ENCODE assay signal across 8 mouse cellular contexts in genomic region chr3:115815168-115815567, GRCm38 (mm10).
DNase-seq lines count a peak whose midpoint lies in the region; ATAC-seq lines count a peak whose summit lies in the region.

No protein-coding gene starts in this region.

- peaks cover 11% of the 10 kb centered on the region for H3K4me1 ChIP-seq in lung, embryonic 16.5 days (replicated peaks; ENCODE audit: control insufficient read depth, insufficient read depth, low read length)

- WGBS in lung, embryonic 16.5 days: 7% methylated on average over 4 of the region's 4 CpGs

- intact Hi-C loops in left cerebral cortex, postnatal 4 days (cut with DNase I): no loop called here

- ATAC-seq in activated CD4-positive, CD25-positive, alpha-beta regulatory T cell, adult 4 months: peak; percentile 0
- peak; percentile 56 for ATAC-seq in lung, embryonic 16.5 days (ENCODE audit: low read depth)

- peak overlapping the region; percentile 88 for H3K27ac ChIP-seq in lung, embryonic 16.5 days (ENCODE audit: low read length)

- H3K9ac ChIP-seq in lung, embryonic 16.5 days (ENCODE audit: low read length): no peak overlapping the region

- DNase-seq in 416B (ENCODE audit: low read depth) (peak; percentile 89), adipocyte (ENCODE audit: low spot score) (no peak)
- DNase-seq in heart, postnatal 4 days: peak; percentile 48
- no peak for DNase-seq in left cerebral cortex, postnatal 4 days
- DNase-seq in urinary bladder, postnatal 14 days (ENCODE audit: low spot score): no peak
- no peak for DNase-seq in layer of hippocampus, adult 9-11 months

- no peaks in the 10 kb centered on the region for H3K9me3 ChIP-seq in lung, embryonic 16.5 days (ENCODE audit: control insufficient read depth, low read length)

- peak overlapping the region; percentile 36; the same call in 1 of the 2 replicates for H3K4me2 ChIP-seq in lung, embryonic 16.5 days (ENCODE audit: low read depth, low read length)

- no peak overlapping the region for H3K4me3 ChIP-seq in lung, embryonic 16.5 days (ENCODE audit: low read length)

- no peaks in the 10 kb centered on the region for H3K27me3 ChIP-seq in lung, embryonic 16.5 days (ENCODE audit: control insufficient read depth, insufficient read depth, low read depth, low read length)

- no peaks in the 10 kb centered on the region for H3K36me3 ChIP-seq in lung, embryonic 16.5 days (ENCODE audit: control insufficient read depth, insufficient read depth, low read length)

Comparison
In these comparisons a context has a peak if more than half of its experiments do, and no peak if none do; other contexts are left out.
1. DNase-seq: peak in 416B (single experiment) and heart, postnatal 4 days (single experiment); none in left cerebral cortex, postnatal 4 days (single experiment), urinary bladder, postnatal 14 days (single experiment), layer of hippocampus, adult 9-11 months (single experiment) and adipocyte (single experiment).